Mouse (Mus musculus): Measurements from ENCODE around the gene Lmx1a.

Lmx1a gene

DNA sequence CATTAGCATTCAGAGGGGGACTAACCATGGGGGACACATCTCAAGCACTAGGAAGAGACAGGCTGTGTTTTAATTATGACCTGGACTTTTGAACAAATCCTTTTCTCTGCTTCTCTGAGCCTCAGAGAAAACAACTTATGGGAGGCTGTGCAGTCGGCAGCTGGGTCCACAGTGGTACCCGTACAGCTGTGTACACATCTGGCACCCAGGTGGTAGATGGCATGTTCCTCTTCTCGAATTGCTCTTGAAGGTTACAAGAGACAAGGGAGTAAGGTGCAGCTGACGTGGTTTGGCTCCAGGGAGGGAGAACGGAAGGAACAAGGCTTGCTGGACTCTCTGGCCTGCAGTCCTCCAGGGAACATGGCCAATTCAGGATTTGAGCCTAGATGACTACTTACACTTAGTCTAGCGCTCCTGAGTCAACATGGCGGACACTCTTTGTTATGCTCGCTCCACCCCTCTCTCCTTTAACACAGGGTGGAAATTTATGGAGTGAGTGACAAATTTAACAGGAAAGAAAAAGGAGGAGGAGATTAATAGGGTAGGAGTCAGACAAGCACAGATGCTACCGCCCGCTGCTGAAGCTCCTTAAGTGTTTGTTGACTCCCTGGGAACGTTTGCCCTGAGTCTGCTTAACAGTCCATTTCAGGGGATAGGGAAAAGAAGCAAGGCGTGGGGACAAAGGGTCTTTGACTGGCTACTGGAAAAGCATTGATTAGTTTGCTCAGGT is 99.8 kb downstream of the Lmx1a start:
- DNase-seq = no peak

DNA sequence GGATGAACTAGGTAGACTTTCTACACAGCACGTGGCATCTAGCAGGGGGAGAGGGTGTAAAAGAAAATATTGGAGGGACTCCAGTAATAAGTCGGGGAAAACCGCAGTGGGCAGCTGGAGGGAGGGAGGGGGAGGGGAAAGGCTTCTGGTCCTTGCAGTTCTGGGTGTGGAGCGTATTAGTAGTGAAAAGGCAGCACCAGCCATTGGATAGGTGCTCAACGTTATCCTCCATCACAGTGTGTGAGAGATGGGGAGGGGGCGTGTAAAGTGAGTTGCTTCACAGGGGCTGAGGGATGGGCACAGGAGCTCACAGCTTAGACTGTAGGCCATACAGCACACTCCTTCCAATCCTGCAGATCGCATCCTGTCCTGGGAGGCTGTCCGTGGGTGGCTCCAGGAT is 100.4 kb downstream of the Lmx1a start:
- DNase-seq = no peak

DNA sequence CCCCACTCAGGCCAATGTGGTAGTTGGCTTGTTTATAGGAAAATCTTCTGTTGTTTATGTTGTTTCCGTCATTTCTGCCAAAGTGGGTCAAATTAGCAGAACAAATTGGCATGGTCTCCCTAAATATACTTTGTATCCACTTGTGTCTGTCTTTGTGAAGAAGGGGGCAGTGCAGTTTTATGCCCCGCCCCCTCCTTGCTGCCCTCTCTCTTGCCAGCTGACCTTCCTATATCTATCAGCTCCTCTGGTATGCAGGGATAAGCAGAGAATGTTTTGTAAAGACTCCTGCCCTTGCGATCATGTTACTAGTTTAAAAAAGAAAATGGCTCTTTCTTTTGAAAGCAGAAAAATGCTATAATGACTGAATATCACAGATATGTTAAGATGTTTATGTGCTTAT is 101.7 kb downstream of the Lmx1a start:
- DNase-seq = no peak

DNA sequence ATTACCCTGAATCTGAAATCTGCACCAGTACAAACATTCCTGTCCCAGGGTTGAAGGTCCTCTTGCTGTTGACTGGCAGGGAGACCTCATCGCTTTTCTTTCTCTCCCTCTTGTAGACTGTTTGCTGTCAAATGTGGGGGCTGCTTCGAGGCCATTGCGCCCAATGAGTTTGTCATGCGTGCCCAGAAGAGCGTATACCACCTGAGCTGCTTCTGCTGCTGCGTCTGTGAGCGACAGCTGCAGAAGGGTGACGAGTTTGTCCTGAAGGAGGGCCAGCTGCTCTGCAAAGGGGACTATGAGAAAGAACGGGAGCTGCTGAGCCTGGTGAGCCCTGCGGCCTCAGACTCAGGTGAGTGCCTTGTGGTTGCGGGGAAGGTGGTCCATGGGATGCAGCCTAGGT is 102.2 kb downstream of the Lmx1a start:
- no peak for DNase-seq

DNA sequence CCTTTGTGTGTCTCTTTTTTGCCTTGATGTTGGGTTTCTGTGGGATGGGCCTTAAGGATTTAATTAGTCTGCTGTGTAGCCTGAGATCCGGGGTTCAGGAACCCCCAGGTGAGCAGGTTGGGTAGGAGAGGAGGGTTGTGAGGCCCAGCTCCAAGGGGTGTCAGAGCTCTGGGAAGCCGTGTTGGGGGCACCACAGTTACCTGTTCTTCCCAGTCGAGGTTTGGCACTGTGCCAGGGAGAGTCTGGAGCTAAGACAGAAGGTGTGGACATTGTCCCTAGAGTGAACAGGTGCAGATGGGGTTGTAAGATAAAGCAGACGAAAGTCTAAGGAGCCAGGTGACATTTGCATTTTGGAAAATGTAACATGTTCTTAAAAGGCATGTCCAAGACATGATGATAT is 112.9 kb downstream of the Lmx1a start:
- DNase-seq = peak; percentile 31

DNA sequence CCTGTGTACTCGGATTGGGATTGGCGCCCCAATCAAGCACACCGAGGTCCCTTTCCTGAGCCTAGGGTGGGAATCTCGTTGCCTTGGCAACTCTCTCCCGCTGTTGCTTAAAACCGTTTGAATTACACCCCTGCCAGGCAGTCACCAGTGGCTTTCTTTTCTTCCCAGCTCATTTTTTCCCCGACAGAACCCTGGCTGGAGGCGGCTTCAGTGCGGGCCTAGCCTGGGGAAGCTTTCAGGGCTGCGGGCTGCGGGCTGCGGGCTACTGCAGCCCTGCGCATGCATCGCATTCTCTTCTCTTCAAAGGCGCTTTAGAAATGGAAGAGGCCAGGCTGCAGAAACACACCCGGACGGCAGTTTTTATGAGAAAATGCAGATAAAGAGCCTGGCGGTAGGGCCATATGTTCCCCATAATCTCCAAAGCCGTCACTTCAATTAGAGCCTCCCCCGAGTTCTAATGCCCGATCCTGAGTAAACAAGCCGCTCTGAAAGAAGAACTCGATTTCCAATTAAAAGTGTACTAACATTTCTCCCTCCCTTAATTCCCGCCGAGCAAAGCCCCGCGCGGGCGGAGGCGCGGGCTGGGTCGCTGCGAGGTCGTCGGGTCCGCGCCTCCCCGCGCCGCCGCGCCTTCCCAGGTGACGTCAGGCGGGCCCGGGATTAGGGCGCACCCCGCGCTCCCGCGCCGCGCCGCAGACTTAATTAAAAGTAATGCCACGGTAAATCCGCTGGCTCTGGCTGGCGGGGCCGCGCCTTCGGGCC is 113.7 kb downstream of the Lmx1a start:
- peak; percentile 26 for DNase-seq

DNA sequence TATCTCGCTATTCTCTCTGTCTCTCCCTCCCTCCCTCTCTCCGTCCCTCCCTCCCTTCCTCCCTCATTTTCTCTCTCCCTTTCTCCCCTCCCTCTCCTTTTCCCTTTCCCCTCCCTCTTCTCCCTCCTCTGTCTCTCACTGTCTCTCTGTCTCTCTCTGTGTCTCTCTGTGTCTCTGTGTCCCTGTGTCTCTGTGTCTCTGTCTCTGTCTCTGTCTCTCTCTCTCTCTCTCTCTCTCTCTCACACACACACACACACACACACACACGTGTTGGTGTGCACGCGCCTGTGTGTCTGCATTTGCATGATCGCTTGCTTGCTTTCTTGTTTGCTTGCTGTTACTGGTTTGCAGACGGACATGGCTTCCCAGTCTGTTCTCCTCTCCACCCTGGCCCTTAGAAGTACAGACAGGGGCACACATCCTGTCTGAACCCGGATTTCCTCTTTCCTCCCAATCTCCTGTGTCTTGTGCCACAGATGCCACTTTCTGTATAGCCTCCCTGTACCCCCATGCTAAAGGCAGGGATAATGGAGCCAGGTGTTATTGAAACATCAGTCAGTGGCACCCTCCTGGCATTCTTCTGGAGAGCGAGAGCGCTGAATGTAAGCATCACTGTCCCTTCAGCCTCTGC is 114.4 kb downstream of the Lmx1a start:
- no peak for DNase-seq

DNA sequence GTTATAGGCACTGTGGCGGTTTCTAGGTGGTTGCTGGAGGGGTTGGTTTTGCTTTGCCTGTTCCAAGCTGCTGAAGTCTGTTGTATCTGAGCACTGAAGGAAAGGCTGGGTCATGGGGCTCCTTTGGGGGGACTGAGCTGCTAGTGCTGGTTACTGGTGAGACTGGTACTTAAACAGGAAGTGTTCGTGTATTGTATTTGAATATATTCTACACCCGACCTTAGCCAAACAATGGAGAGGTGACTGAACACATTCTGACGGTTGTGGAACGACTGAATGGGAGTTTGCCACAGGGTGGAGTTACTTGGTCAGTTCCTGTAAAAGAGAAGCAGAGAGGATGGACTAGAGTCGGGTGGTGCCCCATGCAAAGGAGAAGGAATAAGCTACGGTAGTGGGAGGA is 115.8 kb downstream of the Lmx1a start:
- DNase-seq = no peak

DNA sequence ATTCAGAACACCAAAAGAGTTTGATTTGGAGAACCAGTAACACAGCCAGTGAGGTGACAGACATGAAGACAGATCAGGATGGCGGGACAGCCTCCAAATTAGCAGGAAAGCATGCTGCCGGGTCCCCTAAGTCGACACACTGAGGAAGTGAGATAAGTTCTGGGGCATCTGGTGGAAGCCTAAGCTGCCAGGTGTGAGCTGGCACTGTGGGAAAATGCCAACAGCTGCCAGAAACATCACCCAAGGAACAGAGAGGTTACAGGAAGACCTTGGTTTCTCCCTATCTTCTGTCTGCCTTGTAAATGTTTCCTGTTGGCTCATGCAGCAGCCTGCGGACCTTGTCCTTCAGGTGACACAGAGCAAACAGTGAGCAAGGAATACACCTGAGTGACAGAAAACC is 122.1 kb downstream of the Lmx1a start:
- no peak for DNase-seq

DNA sequence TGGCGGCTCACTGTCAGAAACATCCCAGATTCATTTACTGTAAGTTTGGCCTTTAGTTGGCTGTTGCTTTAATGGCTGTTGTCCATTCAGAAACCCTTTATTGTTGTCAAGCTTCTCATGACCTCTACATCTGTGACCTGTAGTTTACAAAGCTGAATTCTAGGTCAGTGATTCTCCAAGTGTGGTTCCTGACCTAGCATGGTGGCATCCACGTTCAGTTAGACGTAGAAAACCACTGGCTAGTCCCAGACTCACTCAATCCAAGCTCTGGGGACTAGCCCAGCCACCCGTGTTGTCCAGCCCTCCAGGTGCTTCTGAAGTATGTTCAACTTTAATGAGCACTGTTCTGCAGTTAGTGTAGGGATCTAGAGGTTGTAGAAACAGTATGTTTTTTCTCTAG is 126.1 kb downstream of the Lmx1a start:
- no peak for DNase-seq

DNA sequence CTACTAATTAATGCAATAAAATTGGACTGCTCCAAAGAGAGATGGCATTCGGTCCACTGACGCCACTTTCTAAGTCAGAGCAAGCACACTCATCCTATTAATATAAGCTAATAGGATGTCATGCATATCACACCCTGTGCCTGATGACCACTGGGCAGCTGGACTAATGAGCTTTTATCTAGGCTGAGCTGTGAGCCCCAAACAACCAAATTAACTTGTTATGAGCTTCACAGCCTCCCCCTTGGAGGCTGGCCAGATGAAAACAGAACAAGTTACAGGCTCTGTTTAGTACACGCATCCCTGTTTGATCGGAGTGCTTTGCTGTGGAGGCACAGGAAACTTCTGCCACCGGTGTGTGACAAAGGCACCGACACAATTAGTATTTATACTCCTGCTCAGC is 128.0 kb downstream of the Lmx1a start:
- DNase-seq = no peak

DNA sequence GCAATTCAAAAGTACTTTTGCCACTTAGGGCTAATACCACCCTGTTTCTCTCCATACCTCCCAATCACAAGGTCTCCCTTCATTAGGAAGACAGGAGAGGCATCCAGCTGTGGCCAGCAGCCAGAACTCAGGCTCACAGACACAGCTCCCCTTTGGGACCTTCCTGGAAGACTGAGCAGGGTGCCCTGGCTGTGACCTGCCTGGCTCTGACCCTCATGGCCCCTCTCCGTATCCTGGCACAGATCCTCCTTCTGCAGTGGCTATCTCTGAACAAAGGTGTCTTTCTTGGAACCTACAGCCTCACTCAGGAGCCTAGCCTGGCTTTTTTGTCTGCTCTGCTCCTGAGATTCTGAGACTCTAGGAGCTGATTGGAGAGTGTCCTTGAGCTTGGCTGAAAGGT is 128.6 kb downstream of the Lmx1a start:
- no peak for DNase-seq

DNA sequence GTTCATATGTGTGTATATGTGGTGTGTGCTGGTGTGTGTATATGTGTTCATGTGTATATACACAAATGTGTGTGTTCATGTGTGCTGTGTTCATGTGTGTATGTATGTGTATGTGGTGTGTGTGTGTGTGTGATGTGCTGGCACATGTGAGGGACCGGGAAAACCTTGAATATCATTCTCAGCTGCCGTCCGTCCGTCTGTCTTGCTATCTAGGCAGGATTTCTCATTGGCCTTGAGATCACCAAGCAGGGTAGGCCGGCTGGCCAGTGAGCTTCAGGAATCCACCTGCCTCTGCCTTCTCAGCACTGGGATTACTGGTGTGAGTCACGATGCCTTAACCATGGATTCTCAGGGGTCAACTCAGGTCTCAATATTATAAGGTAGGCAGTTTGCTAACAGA is 131.0 kb downstream of the Lmx1a start:
- DNase-seq = no peak

DNA sequence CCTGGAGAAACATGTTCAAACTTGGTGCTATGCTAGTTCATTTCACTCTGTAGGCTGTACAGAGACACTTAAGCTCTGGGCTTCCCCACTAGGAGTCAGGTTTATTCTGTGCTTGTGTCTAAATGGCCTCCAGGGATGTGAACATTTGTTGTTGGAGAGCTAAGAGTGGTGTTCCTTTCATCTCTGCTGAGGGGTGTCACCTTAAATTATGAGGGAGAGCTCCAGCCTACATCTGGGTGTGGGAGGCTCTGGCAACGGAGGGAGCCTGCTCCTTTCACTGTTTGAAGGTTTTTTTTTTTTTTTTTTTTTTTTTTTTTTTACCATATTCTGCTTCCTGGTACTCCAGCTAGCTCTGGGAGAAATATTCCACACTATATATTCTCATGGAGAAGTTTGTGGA is 132.1 kb downstream of the Lmx1a start:
- no peak for DNase-seq

DNA sequence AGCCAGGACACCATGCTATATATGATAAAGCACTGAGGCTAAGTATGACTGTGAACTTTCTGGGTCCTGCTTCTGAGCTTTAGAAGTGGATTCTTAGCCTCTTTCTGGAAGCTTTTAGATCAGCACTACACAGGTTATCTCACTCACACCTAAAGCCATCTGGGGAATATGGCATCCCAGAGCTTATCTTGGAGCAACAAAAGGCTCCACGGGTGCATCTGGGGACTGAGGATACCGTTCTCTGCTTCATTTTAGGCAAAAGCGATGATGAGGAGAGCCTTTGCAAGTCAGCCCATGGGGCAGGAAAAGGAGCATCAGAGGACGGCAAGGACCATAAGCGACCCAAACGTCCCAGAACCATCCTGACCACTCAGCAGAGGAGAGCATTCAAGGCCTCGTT is 141.3 kb downstream of the Lmx1a start:
- no peak for DNase-seq

DNA sequence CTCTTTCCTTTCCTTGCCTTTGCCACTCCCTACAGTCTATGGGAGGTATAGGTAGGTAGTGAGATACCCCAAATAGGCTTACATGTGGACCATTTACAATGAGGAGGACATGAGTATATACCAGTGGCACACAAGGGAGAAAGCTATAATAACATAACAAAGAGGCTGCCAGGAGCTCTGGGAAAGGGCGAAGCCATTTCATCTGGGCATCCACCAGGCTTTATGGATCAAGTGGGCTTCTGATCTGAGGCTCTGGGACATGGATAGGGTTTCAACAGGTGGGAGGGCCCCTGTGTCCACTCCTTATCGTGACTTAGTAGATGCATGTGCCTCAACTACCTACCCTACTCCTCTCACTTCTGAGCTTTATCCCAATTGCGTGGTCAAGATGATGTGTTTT is 142.6 kb downstream of the Lmx1a start:
- DNase-seq = no peak

DNA sequence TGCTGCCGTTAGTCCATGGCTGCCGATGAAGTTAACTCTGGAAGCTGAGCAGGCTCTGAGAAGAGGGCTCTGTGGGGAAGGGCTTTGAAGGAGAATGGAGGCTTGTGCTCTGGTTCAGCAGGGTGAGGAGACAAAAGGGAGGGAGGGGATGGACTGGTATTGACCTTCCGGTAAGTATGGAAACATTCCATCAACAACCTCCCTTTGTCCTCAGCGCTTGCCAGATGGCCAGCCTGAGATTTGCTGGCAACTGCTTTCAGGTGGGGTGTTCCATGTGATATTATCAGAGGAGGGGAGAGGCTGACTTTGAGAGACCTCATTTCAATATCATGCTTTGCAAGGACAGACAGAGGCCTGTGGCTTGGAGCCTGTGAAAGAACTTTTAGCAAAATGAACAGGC is 165.8 kb downstream of the Lmx1a start:
- no peak for DNase-seq

DNA sequence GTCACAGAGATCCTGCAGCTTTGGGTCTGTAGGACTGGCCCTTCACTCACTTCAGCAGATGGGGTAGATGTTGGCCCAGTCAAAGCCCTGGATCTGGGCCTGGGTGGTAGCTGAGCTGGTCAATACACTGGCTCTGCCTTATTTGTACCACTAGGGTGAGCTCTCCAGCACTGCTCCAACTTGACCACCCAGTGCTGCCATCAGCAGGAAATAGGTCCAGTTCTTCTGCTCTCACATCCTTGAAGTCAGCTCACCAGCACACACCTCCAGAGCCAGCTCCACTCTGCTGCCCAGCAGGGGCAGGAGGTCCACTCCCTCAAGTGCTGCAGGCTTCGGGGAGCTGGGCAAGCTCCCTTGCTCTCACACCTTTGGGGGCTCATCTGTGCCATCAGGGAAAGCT is 183.0 kb downstream of the Lmx1a start:
- no peak for DNase-seq

DNA sequence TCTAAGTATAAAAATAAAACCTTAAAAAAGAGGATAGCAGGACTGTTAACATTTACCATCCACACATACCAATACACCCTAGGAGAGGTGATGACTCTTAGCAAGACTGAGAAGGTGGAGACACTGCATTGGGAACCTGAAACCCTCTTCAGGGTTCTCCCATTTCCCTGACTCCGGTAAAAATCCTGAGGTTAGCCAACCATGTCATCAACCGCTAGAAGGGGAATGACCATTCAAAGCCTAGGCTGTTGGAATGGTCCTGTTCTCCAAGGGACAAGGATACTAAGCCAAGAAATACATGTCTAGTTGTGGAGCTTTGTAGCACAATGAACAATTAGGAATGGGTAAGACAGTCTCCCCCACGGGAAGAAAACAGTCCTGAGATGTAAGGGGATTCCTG is 185.1 kb downstream of the Lmx1a start:
- DNase-seq = no peak

DNA sequence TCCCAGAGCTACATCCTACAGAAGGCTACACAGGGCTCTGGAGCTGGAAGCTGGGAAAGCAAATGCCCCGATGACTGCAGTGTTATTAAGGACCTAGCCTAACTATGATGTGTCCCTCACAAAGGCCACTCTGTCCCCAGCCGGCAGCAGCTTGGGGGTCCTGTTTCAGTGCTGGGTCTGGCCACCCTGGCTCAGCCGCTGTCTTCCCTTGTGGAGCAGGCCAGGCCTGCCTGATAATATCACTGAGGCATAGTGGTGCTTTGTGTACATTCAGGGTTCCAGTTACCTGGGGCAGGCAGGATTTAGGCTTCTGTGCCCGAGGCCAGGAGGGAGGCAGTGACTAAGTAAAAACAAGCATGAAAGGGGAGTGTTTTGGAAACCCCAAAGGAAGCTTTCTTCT is 188.9 kb downstream of the Lmx1a start:
- no peak for DNase-seq

DNA sequence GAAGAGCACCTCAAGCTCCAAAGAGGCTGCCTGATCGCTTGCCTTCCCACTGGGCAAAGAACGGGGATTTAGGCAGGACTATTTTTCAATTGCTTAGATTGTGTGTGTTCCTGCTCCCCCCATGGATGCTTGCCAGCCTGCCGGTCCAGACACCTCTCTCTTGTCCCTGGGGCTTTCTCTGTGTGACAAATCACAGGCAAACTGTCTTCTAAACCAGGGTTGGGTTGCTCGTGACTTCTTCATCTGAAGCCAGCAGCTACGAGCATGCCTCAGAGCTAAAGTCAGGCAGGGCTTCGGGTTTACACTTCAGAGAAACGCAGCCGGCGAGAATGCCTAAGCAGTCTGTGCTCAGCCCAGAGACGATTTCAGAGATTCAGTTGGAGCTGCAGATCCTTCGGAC is 189.3 kb downstream of the Lmx1a start:
- no peak for DNase-seq

DNA sequence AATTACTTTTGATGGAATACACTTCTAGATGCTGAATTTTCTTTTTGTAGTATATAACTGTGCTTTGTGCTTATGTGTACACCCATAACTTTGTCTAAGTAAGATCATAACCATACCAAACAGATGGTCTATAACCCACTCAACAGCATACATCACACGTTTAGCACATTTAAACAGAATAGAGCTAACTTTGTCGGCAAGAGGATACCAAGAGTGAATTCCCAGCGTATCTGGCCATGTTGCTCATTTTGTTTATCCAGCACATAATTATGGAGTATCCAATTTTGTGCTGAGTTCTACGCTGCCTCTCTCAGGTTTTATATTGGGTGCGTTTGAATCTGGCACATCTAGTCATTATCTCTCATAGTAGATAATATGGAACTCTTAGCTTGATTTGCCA is 196.7 kb downstream of the Lmx1a start:
- DNase-seq = no peak

DNA sequence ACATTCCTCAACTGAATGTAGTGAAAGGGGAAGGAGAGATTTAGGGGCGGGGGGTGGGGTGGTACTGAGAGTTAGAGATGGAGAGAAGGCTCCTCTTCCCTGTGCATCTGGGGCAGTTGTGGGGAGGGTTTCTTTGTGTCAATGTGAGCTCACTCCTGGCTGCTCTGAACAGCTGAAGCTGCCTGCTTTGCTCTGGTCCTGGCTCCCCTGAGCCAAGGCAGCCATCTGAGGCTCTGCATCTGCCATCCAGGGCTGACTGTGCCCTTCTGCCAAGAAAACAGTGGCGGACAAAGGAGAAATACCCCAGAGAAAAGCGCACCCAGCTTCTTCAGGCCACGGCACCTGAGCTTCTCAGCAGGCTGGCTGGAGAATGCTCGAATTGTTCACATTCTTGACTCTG is 199.1 kb downstream of the Lmx1a start:
- no peak for DNase-seq

DNA sequence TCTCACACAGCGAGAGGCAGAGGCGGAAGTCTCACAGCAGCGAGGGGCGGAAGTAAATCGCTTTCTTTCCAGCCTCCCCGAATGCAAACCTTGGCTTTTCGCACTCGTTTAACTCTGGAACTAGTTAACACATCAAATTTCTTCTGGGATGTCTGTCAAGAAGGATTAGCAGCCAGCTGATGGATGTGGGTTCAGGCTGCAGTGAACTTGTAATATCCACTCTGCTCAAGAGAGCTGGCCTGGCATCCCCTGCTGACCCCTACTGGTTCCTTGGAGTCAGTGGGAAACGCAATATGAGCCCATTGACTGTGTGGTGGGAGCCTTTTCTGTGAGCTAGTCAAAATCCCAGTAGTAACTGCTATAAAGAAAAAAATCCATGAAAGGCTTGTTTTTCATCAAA is 199.8 kb downstream of the Lmx1a start:
- DNase-seq = no peak
